Mouse (Mus musculus) midbrain, embryonic 14.5 days (tissue): ENCODE results near the gene Slc28a3. TPM values are rescaled to one million over a fixed set of nuclear protein-coding genes. Genes with fewer than 3 reads are reported as not detected.

Experiments
- ATAC-seq: fragments of 200-750 bp; cut with Nextera tagmentation; 2 replicates; pipeline ENCODE4 v1.8.0; 2017; ENCODE audit warnings: moderate number of reproducible peaks, moderate library complexity; ENCODE audit not compliant: low FRiP score, low TSS enrichment
- DNase-seq: peaks from one replicate; pipeline ENCODE4 v3.0.0-alpha.2; 2015
- H3K27ac ChIP-seq: fragments of 300-500 bp; sonication (generic); replicated peaks from 2 replicates; pipeline ENCODE4 v1.5.1; 2014; ENCODE audit warnings: mild to moderate bottlenecking, low read depth, low read length, moderate library complexity
- H3K27me3 ChIP-seq: fragments of 300-500 bp; sonication (generic); 2 replicates; pipeline ENCODE4 v1.6.1; 2014; ENCODE audit warnings: low read length, control low read depth, mixed read lengths; ENCODE audit not compliant: control insufficient read depth, insufficient read depth
- H3K36me3 ChIP-seq: fragments of 300-500 bp; sonication (generic); 2 replicates; pipeline ENCODE4 v1.6.1; 2014; ENCODE audit warnings: low read length, control low read depth; ENCODE audit not compliant: control insufficient read depth, insufficient read depth
- H3K4me1 ChIP-seq: fragments of 300-500 bp; sonication (generic); 2 replicates; pipeline ENCODE4 v1.6.1; 2014; ENCODE audit warnings: mild to moderate bottlenecking, antibody characterized with exemption, low read length, control low read depth; ENCODE audit not compliant: control insufficient read depth, insufficient read depth
- H3K4me2 ChIP-seq: fragments of 300-500 bp; sonication (generic); 2 replicates; pipeline ENCODE4 v1.6.1; 2014; ENCODE audit warnings: mild to moderate bottlenecking, low read length, moderate library complexity
- H3K4me3 ChIP-seq: fragments of 300-500 bp; sonication (generic); replicated peaks from 2 replicates; pipeline ENCODE4 v1.5.1; 2014; ENCODE audit warnings: low read depth, low read length
- H3K9ac ChIP-seq: fragments of 300-500 bp; sonication (generic); replicated peaks from 2 replicates; pipeline ENCODE4 v1.6.1; 2014; ENCODE audit warnings: mild to moderate bottlenecking, low read length, moderate library complexity
- H3K9me3 ChIP-seq: fragments of 300-500 bp; sonication (generic); 2 replicates; pipeline ENCODE4 v1.6.1; 2016; ENCODE audit warnings: low read length, control low read depth, mixed read lengths; ENCODE audit not compliant: control insufficient read depth
- WGBS: fragments of 180-500 bp; shearing (Covaris S2); extraction: QIAGEN DNeasy Blood & Tissue Kit; methylation state at CpG from one replicate; pipeline ENCODE4 v1.1.7; 2014; 5-methylcytosine and 5-hydroxymethylcytosine counted together
- polyA plus RNA-seq: library from polyadenylated mRNA; unstranded; fragments of >200 nt; fragmentation: Nextera tagmentation; extraction: Ambion mirVana; gene quantifications from 2 replicates; pipeline ENCODE4 v1.2.1, GENCODE M21; 2014

Gene Slc28a3
- polyA plus RNA-seq, 1 experiment from 2014 or later, result not detected

GRCm38 (mm10) chr13:58551924-58552323 is 58.8 kb downstream of the Slc28a3 start:
- Histone ChIP-seq H3K4me1 (peaks cover 18% of the 10 kb centered on the region; the same call in 1 of the 2 replicates), H3K36me3 (no peaks in the 10 kb centered on the region), H3K9ac (no peak overlapping the region), H3K27ac (no peak overlapping the region), H3K9me3 (no peaks in the 10 kb centered on the region), H3K4me2 (no peak overlapping the region), H3K27me3 (no peaks in the 10 kb centered on the region), H3K4me3 (no peak overlapping the region)
- no peak for ATAC-seq
- 68% methylated on average over 4 of the region's 4 CpGs for WGBS
- no peak for DNase-seq

GRCm38 (mm10) chr13:58547570-58547969 is 63.1 kb downstream of the Slc28a3 start:
- Histone ChIP-seq H3K4me2 (peak overlapping the region; percentile 13; the same call in 1 of the 2 replicates), H3K27ac (peak overlapping the region; percentile 53; the same call in 1 of the 2 replicates), H3K9ac (no peak overlapping the region), H3K4me1 (peaks cover 22% of the 10 kb centered on the region; the same call in 1 of the 2 replicates), H3K9me3 (no peaks in the 10 kb centered on the region), H3K4me3 (no peak overlapping the region), H3K36me3 (no peaks in the 10 kb centered on the region), H3K27me3 (no peaks in the 10 kb centered on the region)
- 8% methylated on average over 7 of the region's 7 CpGs for WGBS
- DNase-seq (peak; percentile 90), ATAC-seq (peak; percentile 61; the same call in 1 of the 2 replicates)

DNA sequence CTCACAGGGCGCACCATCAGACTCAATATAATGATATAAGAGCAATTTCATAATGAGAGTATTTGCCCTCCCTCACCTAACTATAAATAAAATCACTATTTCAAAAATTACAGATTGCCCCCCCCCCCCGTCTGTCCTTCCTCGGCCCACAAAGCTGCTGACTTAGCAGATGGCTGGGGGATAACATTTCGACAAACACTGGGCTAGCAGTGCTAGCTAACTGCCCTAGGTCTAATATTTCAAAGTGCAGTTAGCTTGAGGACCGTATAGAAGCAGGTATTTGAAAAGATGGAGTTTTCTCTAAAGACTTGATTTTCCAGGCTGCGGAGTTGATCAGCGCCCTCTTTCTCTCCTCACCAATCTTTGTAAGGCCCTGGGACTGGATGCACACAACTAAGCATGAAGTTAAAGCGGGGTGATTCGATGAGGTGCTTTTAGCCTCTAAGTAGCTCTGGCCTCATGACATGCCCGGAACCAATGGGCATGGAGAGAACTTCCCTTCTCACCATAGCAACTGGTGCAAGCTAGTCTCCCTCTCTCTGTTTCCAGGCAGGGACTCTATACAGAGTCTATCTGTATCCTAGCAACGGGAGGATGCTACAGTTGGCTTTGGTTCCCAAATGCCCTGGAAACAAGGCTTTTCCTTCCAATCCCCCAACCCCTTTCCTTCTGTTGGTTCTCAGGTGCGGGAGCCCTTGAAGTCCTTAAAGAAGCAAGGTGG is 66.8 kb downstream of the Slc28a3 start:
- Histone ChIP-seq H3K4me2 (0 out of 2 replicates have a peak overlapping the region, but pooled peaks have one; percentile 11), H3K4me1 (peaks cover 19% of the 10 kb centered on the region; the same call in 1 of the 2 replicates), H3K36me3 (no peaks in the 10 kb centered on the region), H3K9me3 (no peaks in the 10 kb centered on the region), H3K9ac (no peak overlapping the region), H3K27ac (no peak overlapping the region), H3K27me3 (no peaks in the 10 kb centered on the region), H3K4me3 (no peak overlapping the region)
- ATAC-seq (peak; percentile 85), DNase-seq (peak; percentile 85)
- WGBS, result 34% methylated on average over 12 of the region's 12 CpGs

- no peak overlapping the region for H3K9ac ChIP-seq
- H3K27me3 ChIP-seq, result no peaks in the 10 kb centered on the region
- WGBS, result 42% methylated on average over 7 of the region's 7 CpGs
- no peak overlapping the region for H3K4me3 ChIP-seq
- DNase-seq, result peak; percentile 88
- H3K4me2 ChIP-seq, result no peak overlapping the region
- H3K27ac ChIP-seq, result no peak overlapping the region
- H3K9me3 ChIP-seq, result no peaks in the 10 kb centered on the region
- H3K36me3 ChIP-seq, result no peaks in the 10 kb centered on the region
- peak; percentile 79 for ATAC-seq
- H3K4me1 ChIP-seq, result peaks cover 13% of the 10 kb centered on the region; the same call in 1 of the 2 replicates
Observed at GRCm38 (mm10) chr13:58543066-58543465, 67.6 kb downstream of the Slc28a3 start.

- WGBS, result 89% methylated on average over 10 of the region's 10 CpGs
- no peaks in the 10 kb centered on the region for H3K9me3 ChIP-seq
- no peak overlapping the region for H3K4me2 ChIP-seq
- DNase-seq (no peak), ATAC-seq (no peak)
- H3K4me1 ChIP-seq, result peaks cover 9% of the 10 kb centered on the region; the same call in 1 of the 2 replicates
- no peak overlapping the region for H3K4me3 ChIP-seq
- H3K9ac ChIP-seq, result no peak overlapping the region
- H3K36me3 ChIP-seq, result no peaks in the 10 kb centered on the region
- no peak overlapping the region for H3K27ac ChIP-seq
- H3K27me3 ChIP-seq, result no peaks in the 10 kb centered on the region
Observed at GRCm38 (mm10) chr13:58542601-58543041, 68.1 kb downstream of the Slc28a3 start.

GRCm38 (mm10) chr13:58542167-58542566 is 68.5 kb downstream of the Slc28a3 start:
- Histone ChIP-seq H3K9ac (no peak overlapping the region), H3K36me3 (no peaks in the 10 kb centered on the region), H3K4me3 (no peak overlapping the region), H3K4me1 (peaks cover 5% of the 10 kb centered on the region; the same call in 1 of the 2 replicates), H3K4me2 (no peak overlapping the region), H3K27me3 (no peaks in the 10 kb centered on the region), H3K27ac (no peak overlapping the region), H3K9me3 (no peaks in the 10 kb centered on the region)
- 70% methylated on average over 8 of the region's 8 CpGs for WGBS
- DNase-seq (no peak), ATAC-seq (no peak)

GRCm38 (mm10) chr13:58541620-58542019 is 69.1 kb downstream of the Slc28a3 start:
- no peak for DNase-seq
- Histone ChIP-seq H3K9me3 (no peaks in the 10 kb centered on the region), H3K4me1 (0 out of 2 replicates have a peak, but pooled peaks cover 3% of the 10 kb centered on the region), H3K4me3 (no peak overlapping the region), H3K4me2 (no peak overlapping the region), H3K9ac (no peak overlapping the region), H3K27me3 (no peaks in the 10 kb centered on the region), H3K27ac (no peak overlapping the region), H3K36me3 (no peaks in the 10 kb centered on the region)
- 77% methylated on average over 4 of the region's 4 CpGs for WGBS
- ATAC-seq, result no peak

GRCm38 (mm10) chr13:58538966-58539365 is 71.7 kb downstream of the Slc28a3 start:
- H3K27ac ChIP-seq, result no peak overlapping the region
- no peaks in the 10 kb centered on the region for H3K36me3 ChIP-seq
- 0 out of 2 replicates have a peak, but pooled peaks cover 3% of the 10 kb centered on the region for H3K4me1 ChIP-seq
- no peak overlapping the region for H3K9ac ChIP-seq
- no peak for ATAC-seq
- H3K4me3 ChIP-seq, result no peak overlapping the region
- WGBS, result 44% methylated on average over 7 of the region's 7 CpGs
- no peak for DNase-seq
- H3K4me2 ChIP-seq, result no peak overlapping the region
- H3K9me3 ChIP-seq, result no peaks in the 10 kb centered on the region
- no peaks in the 10 kb centered on the region for H3K27me3 ChIP-seq

- H3K4me2 ChIP-seq, result no peak overlapping the region
- ATAC-seq (no peak), DNase-seq (no peak)
- H3K36me3 ChIP-seq, result no peaks in the 10 kb centered on the region
- H3K27ac ChIP-seq, result no peak overlapping the region
- 54% methylated on average over 4 of the region's 4 CpGs for WGBS
- H3K9me3 ChIP-seq, result no peaks in the 10 kb centered on the region
- 0 out of 2 replicates have a peak, but pooled peaks cover 2% of the 10 kb centered on the region for H3K4me1 ChIP-seq
- H3K4me3 ChIP-seq, result no peak overlapping the region
- H3K27me3 ChIP-seq, result no peaks in the 10 kb centered on the region
- no peak overlapping the region for H3K9ac ChIP-seq
Observed at GRCm38 (mm10) chr13:58538366-58538765, 72.3 kb downstream of the Slc28a3 start.
